Mouse (Mus musculus): ENCODE measurements around the gene Thbd. TPM values are rescaled to one million over a fixed set of nuclear protein-coding genes. Genes with fewer than 3 reads are reported as not detected.

The Thbd gene
- total RNA-seq, 4 experiments from 2014 or later: 18.6 to 31.2 (median 28.2) TPM

DNA sequence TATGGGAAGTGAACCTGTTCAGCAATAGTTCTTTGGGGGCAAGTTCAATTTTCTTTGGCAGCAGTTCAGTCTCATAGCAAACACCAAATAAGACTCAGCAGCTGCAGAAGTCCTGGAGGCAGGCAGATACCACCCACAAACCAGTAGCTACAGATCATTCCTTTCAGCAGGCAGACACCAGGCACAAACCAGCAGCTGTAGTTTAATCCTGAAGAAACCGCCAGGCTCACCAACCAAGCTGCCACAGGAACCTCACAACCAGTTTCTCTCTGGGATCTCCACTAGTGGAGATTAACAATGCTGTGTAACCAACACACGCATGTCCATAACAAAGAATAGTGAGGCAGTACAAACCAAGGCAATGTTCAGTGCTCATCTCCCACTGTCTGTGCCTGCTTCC lies 26.9 kb downstream of the Thbd start:
- no peak for DNase-seq

DNA sequence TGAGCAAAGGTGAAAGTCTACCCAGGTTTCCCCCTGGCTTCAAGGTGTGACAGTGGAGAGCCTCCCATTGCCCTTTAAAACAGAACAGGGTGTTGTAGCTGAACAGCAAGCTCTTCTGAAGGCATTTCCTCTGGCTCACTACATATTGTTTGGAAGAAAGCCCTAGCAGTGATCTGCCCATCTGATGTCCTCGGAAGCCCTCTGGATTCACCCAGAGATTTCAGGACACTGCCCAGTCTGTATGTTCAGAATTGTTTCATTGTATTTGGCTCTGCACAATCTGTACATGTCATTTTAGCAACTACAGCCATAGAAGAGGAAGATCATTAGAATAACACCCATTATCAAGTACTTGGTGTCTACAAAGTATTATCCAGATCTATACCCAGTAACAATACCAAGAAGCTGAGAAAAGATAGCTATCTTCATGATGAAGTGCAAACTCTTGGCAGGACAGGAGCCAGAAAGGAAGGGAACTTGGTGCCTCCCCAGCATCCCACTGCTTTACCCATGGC lies 28.0 kb downstream of the Thbd start:
- no peak for DNase-seq

DNA sequence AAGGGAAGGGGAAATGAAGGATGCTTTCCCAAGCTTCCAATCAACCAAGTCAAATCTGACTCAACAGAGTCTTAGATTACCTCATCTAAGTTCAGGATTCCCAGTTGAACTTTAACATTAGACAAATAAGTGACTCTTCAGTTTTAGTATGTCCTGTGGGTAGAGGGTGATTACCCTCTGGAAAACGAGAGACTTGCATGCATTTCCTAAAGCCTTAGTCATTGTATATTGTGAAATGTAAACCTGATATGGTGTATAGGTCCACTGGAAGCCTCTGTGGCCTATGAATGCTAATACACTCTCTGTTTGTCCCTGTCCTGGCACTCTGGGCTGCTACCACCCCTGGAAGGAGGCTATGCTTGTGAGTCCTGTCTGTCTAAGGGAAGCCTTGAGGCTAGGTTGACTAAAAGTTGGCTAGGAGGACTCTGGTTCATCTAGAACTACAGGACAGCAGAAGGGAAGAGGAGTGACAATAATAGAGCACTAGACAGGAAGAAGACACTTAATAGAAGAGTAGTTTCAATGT lies 29.1 kb downstream of the Thbd start:
- no peak for DNase-seq

DNA sequence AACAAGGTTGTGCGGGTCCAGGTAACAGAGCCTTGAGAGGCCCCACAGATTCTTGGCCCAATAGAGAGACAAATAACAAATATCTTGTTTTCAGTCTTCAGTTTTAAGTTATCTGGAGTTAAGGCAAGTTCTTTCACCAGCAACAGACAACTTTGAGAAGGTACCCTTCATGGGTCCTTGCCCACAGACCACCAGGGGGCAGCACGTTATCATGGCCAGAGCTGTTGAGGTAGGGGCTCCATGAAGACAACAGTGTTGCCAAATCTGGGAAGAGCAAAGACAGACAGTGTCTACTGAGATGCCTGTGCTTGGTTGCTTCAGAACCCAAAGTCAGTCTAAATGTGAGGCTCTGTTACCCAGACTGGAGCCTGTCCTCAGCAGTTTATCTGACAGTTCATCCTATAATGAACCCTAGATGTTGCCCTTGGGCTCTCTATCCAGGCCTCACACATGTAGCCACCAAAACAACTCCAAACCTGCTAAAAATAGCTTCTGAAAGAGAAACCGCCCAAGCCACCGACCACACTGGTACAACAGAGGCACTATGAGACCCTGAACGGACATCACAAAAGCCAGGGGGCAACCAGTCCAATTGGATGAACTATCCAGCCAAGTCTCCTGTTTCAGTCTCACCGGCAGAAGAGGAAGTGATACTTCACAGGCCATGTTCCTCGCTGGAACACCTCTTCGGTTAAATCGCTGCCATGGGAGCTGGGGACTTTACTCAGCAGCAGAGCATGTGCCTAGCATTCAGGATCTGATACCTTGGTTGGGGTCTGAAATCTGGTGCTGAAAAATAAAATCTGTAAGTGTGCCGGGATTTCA lies 32.5 kb downstream of the Thbd start:
- DNase-seq: no peak

DNA sequence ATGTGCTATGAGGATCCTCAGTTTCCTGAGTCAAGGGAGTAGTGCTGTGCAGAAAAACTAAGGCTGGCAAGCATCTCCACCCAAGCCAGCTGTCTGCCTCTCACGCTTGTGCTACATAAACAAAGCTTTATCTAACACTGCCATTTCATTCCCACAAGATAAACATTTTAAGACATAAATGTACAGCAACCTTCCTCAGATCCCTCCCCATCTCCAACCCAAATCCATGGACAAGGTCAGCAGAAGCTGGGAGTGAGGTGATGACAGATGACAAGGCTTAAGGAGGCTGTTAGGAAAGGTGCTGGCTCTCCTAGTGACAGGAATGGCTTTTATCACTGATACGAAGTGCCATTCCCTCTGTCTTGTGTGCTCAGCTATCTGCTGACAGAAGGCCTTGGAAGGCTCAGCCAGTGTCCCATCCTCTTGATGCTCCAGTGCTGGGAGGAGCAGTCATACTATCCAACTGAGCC lies 34.4 kb downstream of the Thbd start:
- no peak for DNase-seq

DNA sequence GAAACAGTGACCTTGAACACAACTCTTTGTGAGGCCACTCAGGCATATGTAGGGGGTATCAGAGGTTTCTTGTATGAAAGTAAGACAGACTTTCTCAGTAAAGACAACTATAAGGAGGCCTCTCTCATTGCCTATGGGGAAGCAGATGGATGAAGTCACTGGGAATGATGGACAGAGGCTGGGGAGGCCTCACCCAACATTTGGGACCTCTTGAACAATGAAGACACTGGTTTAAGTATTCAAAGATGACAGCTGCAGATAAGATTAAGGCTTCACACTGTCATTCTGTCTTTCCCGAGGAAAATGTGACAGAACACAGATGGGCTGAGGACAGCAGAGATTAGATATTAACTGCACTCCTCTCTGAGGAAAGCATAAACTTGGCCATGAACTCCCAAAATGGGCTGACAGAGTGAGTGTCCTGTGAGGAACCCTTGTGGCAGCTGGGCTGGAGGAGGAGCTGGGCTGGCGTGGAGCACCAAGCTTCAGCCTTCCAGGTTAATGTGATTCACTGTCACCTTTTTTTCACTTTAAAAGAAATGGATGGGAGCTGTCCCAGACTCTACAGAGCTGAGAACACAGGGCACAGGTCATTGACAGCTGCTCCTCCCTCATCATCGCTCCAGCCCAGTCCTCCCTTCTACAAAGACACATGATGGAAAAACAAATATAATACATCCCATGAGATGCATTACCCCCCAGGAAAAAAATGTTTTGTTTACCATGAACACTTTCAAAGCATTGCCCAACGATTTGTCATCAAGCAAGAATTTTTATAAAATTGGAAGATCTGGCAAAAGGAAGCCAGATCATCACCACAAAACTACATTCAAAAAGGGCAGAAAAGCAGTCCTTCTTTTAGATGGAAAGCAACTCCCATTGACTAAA lies 36.0 kb downstream of the Thbd start:
- no peak for DNase-seq

DNA sequence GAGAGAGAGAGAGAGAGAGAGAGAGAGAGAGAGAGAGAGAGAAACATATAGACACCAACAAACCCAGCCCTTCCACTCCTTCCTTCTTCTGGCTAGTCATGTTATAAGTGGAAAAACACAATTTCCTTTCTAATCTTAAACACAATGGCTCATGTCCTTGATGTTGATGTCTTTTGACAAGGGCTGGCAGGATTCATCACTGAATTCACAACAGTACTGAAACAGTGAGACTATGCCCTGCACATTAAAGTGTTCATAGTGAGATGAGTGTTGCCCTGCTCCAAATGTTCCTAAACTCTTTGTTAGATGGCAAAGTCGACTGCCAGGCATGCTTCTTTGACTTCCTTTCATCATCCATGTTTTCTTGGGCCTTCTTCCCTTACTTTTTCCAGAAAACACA lies 42.8 kb downstream of the Thbd start:
- no peak for DNase-seq

DNA sequence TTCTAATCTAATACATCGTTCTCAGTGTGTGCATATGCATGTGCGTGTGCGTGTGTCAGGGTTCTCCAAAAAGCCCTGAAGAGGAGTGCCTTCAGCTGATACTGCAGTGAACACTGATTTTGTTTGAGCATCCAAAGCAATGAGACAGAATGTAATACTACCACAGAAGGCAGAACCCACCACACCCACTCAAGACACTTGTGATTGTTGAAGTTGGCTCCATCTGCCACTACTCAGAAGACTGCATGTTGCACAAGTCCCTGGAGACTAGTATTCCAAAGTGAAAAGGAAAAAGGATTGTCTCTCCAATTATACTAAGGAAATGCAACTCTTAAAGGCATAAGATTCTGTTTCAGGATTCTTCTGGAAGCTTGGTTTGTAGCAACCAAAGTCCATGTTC lies 43.5 kb downstream of the Thbd start:
- DNase-seq: no peak

DNA sequence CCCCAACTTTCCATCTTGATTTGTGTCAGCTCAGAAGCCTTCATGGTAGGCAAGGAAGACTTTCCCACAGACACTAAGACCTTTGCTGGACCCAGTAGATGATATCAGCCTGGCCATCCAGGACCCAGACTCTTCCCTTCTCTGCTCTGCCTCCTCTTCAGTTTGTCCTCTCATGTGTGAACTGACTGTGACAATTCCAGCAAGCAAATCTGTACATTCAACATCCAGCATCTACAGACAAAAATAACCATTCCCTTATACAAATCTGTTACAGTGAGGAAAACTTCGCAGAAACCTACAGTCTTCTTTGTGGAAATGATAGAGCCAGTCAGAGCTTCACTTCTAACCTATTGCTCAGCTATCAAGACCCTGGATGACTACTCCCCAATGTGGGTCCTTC lies 50.8 kb downstream of the Thbd start:
- DNase-seq: no peak

Other genes with a start within 250 kb of the Thbd start
- under 1 TPM; 0.23 to 0.65 (median 0.33) TPM for gene Sstr4, start 12.8 kb downstream of the Thbd start, total RNA-seq (2022)
- gene Cd93, start 35.4 kb upstream of the Thbd start, total RNA-seq (2022): 10 to 100 TPM; 16.0 to 29.4 (median 23.4) TPM